Mouse (Mus musculus): ENCODE measurements at regions not wholly inside any gene's neighbourhood (a gene's known extent, or its start where the extent isn't known, plus 50 kb on each side); places are given as distances from the start of the nearest gene placed in this dataset.

- TF ChIP-seq EP300 (IDR thresholded peaks at IDR 0.05; ENCODE audit: low read depth) (no peak), CTCF (IDR thresholded peaks at IDR 0.05; ENCODE audit: low read depth) (no peak)
Observed at GRCm38 (mm10) chr14:120770579-120770978, 140.4 kb upstream of the Ipo5 start.

Measured in liver, embryonic 14.5 days (tissue).